Mouse (Mus musculus) erythroid progenitor cell, adult 5-6 weeks (primary cell): ENCODE measurements at regions not wholly inside any gene's neighbourhood (a gene's known extent, or its start where the extent isn't known, plus 50 kb on each side); places are given as distances from the start of the nearest gene placed in this dataset.

Source experiments
- ATAC-seq: replicated peaks from 2 replicates; pipeline ENCODE4 v1.8.0; 2016; ENCODE audit warnings: moderate number of reproducible peaks, mild to moderate bottlenecking, moderate TSS enrichment, inconsistent platforms; ENCODE audit not compliant: poor library complexity, low FRiP score, severe bottlenecking

DNA sequence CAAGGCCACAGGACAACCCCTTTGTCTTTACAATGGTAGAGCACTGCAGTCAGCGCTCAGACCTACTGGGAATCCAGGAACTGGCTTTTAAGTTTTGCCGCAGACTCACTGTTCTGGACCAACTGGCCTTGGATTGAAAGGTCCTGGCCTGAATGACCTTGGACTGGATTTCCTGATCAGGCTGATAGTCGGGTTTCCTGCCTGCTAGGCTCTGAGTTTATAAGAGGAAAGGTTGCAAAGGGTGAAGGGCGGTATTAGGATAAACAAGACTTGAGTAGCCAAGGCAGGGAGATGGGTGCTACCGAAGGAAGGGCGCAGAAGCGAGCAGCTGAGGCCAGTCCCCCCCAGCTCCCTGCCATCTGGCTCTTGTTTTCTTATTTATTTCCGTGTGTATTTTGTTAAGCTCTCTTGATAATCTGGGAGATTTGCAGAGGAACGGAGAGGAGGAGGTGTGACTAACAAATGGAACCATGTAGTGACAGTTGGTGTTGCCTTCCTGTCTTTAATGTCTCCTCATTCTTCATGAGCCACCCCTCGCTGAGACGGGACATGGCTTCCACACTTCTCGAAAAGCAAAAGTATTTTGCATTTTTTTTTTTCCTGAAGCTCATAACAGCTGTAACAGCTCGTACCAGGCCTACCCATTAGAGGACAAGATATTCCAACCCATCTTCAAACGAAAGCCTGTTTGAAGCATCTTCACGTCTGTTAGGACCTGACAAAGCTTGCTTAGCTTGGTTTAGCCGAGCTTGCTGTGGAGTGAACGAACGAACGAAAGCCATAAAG is 158.7 kb upstream of the Nrip1 start:
- ATAC-seq: no peak

DNA sequence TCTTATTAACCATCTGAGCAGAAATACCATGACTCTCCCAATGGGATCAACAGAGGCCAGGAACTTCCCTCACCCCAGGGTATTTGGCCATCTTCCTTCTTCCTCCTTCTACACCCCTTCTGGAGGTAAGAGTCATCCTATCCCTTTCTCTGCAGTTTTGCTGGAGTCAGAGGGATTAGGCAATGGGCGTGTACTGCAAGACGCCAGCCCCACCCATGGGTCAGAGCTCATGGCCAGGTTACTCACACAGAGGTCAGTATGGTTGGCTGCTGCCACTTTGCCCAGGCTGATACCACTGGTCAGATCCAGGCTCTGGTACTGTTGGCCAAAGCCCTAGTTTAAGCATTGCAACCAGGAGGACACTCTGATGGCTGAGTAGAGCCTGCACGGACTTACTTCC is 157.3 kb upstream of the Nrip1 start:
- no peak for ATAC-seq

GRCm38 (mm10) chr16:76529613-76530012 is 156.0 kb upstream of the Nrip1 start:
- no peak for ATAC-seq

GRCm38 (mm10) chr16:76527106-76527949 is 153.7 kb upstream of the Nrip1 start:
- no peak for ATAC-seq

- no peak for ATAC-seq
Observed at GRCm38 (mm10) chr16:76525563-76525962, 151.9 kb upstream of the Nrip1 start.

- no peak for ATAC-seq
Observed at GRCm38 (mm10) chr16:76524921-76525320, 151.3 kb upstream of the Nrip1 start.

GRCm38 (mm10) chr16:76521142-76521541 is 147.5 kb upstream of the Nrip1 start:
- no peak for ATAC-seq

GRCm38 (mm10) chr16:76520643-76520993 is 147.0 kb upstream of the Nrip1 start:
- no peak for ATAC-seq

GRCm38 (mm10) chr16:76519911-76520642 is 146.4 kb upstream of the Nrip1 start:
- ATAC-seq: no peak

GRCm38 (mm10) chr16:76510861-76511260 is 137.2 kb upstream of the Nrip1 start:
- no peak for ATAC-seq

GRCm38 (mm10) chr16:76509109-76509650 is 135.6 kb upstream of the Nrip1 start:
- no peak for ATAC-seq

- ATAC-seq: no peak
Observed at GRCm38 (mm10) chr16:76507191-76507746, 133.6 kb upstream of the Nrip1 start.

- no peak for ATAC-seq
Observed at GRCm38 (mm10) chr16:76506240-76506639, 132.6 kb upstream of the Nrip1 start.

GRCm38 (mm10) chr16:76499686-76500400 is 126.2 kb upstream of the Nrip1 start:
- ATAC-seq: no peak

GRCm38 (mm10) chr16:76498233-76498632 is 124.6 kb upstream of the Nrip1 start:
- no peak for ATAC-seq

DNA sequence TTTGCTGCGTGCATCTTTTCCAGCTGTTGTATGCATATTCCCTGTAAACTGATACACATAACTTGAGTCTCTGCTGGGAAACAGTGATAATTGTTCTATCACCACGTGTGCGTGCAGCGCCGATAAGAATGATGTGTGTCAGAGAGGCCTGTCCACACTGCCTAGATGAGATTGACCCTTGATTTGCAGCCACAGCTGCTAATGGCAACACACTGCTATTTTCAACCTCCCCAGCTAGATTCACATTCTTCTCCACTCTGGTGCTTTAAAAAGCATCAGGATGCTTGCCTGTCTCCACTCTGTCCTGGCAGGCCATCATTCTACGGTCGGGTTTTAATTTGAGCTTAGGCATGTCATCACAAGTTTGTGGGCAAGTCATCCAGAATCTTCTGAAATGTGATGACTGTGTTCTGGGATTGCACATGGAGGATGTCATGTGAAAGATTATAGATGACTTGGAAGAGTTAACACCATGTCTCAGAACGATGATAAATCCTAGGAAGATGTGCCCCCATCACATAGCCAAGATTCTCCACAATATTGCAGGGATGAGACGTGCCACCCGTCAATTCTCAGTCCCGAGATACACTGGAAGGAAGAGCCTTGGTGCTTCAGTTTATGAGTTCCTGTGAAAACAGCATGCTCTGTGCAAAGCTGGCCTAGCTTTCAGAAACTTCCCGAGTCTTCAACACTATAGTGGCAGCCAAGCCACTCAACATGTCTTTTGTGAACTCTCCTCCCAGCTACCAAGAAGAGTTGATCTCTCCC is 123.6 kb upstream of the Nrip1 start:
- ATAC-seq: no peak

DNA sequence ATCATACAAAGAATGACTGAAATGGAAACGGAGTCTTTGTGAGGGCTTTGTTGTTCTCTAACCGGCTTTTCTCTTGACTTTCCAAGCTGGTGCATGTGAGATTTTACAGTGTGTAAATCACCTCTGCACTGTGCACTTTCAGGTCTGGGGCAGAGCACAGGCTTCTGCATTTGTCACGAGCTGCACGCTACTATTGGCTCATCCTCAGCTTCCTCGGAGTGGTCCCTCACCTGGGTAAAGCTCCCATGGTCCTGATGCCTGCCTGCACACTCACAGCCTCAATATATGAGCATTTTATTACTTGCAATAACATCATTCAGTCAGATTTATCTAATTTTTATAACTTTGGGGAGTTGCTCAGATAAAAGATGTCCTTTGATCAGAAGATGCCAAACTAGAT is 109.8 kb upstream of the Nrip1 start:
- no peak for ATAC-seq

DNA sequence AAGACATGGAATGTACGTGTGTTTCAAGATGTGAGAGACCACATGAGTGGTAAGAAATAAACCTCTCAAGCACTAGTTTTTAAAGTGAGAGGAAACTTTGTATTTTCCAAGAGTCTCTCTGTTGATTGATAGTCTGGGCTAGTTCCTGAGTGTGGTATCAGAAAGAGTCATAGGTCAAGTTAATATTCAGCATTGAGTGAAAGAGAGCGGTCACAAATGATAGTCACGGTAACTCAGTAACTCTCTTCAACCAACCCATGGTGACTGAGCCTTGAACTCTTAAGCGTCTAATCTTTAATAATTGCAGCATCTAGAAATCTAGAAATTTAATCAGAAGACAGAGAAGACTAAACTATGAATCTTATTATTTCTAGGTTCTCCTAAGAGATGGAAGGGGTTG is 108.3 kb upstream of the Nrip1 start:
- no peak for ATAC-seq

DNA sequence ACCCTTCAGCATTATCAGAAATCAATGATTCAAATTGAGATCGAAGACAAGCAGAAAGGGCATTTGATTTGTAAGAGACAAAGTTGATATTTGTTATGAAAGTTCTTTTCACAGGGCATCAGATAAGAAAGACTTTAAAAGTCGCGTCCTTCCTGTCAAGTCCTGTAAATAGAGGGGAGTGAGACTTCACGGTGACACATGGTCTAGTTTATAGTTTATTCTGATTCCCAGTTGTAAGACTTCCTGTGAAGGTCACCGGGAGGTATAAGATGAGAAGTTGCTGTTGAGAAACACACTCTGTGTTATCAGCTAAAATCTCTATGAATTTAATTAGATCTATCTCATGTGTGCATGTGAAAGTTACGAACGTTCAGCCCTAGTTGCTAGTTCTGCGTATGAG is 103.8 kb upstream of the Nrip1 start:
- no peak for ATAC-seq
